Mouse (Mus musculus) right cerebral cortex, postnatal 36 days (tissue): ENCODE measurements around the gene Col4a4.
A peak's percentile ranks its signal among the peaks of the same experiment; 100 is the strongest.

Source experiments
- DNase-seq, 2 experiments: peaks; one replicate each; pipeline ENCODE4 v3.0.0; 2022; ENCODE audit warnings: low spot score in 2 of 2, mixed read lengths in 1 of 2

Col4a4 gene

GRCm38 (mm10) chr1:82476256-82476655 is 110.4 kb downstream of the Col4a4 start:
- DNase-seq: no peak

GRCm38 (mm10) chr1:82475821-82476220 is 110.8 kb downstream of the Col4a4 start:
- no peak for DNase-seq

GRCm38 (mm10) chr1:82475254-82475653 is 111.4 kb downstream of the Col4a4 start:
- DNase-seq: no peak

- no peak for DNase-seq
Measured at GRCm38 (mm10) chr1:82474461-82474961, 112.1 kb downstream of the Col4a4 start.

- DNase-seq: no peak
Measured at GRCm38 (mm10) chr1:82473467-82473866, 113.2 kb downstream of the Col4a4 start.

GRCm38 (mm10) chr1:82470516-82471225 is 116.0 kb downstream of the Col4a4 start:
- DNase-seq: no peak

- DNase-seq: no peak
Measured at GRCm38 (mm10) chr1:82468872-82469271, 117.8 kb downstream of the Col4a4 start.

GRCm38 (mm10) chr1:82465321-82465853 is 121.3 kb downstream of the Col4a4 start:
- DNase-seq: no peak

GRCm38 (mm10) chr1:82461041-82461440 is 125.6 kb downstream of the Col4a4 start:
- no peak for DNase-seq

- DNase-seq: no peak
Measured at GRCm38 (mm10) chr1:82459926-82460325, 126.7 kb downstream of the Col4a4 start.

- no peak for DNase-seq
Measured at GRCm38 (mm10) chr1:82459350-82459749, 127.3 kb downstream of the Col4a4 start.

- DNase-seq: no peak
Measured at GRCm38 (mm10) chr1:82454031-82454430, 132.6 kb downstream of the Col4a4 start.

GRCm38 (mm10) chr1:82451927-82452651 is 134.6 kb downstream of the Col4a4 start:
- DNase-seq: no peak

GRCm38 (mm10) chr1:82449851-82450250 is 136.8 kb downstream of the Col4a4 start:
- DNase-seq: no peak

- DNase-seq: no peak
Measured at GRCm38 (mm10) chr1:82446049-82446448, 140.6 kb downstream of the Col4a4 start.

- DNase-seq: no peak
Measured at GRCm38 (mm10) chr1:82443517-82443916, 143.1 kb downstream of the Col4a4 start.

GRCm38 (mm10) chr1:82440123-82440522 is 146.5 kb downstream of the Col4a4 start:
- no peak for DNase-seq

- DNase-seq: no peak
Measured at GRCm38 (mm10) chr1:82437273-82437672, 149.4 kb downstream of the Col4a4 start.

- DNase-seq: no peak
Measured at GRCm38 (mm10) chr1:82433649-82434005, 153.0 kb downstream of the Col4a4 start.

GRCm38 (mm10) chr1:82432919-82433648 is 153.6 kb downstream of the Col4a4 start:
- DNase-seq: peak; percentile 71 to 75

GRCm38 (mm10) chr1:82429061-82429460 is 157.6 kb downstream of the Col4a4 start:
- DNase-seq: no peak

GRCm38 (mm10) chr1:82427729-82428128 is 158.9 kb downstream of the Col4a4 start:
- no peak for DNase-seq
